Mouse (Mus musculus) hematopoietic stem cell, adult 5-6 weeks (primary cell): ENCODE data around the gene Setd1b. TPM values are rescaled to one million over a fixed set of nuclear protein-coding genes. Genes with fewer than 3 reads are reported as not detected.

Experiments
- ATAC-seq, 2 experiments: fragments of 125-278 bp in 1 of 2; replicated peaks in 1 of 2; 2 replicates each; pipeline ENCODE4 v1.8.0; 2016 to 2017; ENCODE audit warnings: inconsistent platforms in 2 of 2, mild to moderate bottlenecking in 2 of 2, moderate number of reproducible peaks in 2 of 2, low read depth in 1 of 2, moderate TSS enrichment in 1 of 2; ENCODE audit not compliant: low FRiP score in 2 of 2, poor library complexity in 2 of 2, severe bottlenecking in 2 of 2, insufficient read depth in 1 of 2, low TSS enrichment in 1 of 2
- total RNA-seq: library from RNA; stranded (forward); fragments of 172-1452, 232-1000 nt; gene quantifications from 2 replicates; pipeline ENCODE4 v1.2.3, GENCODE M21; 2017

Setd1b gene
- total RNA-seq, 1 experiment from 2014 or later: 2.3 TPM

- ATAC-seq: no peak
These were observed 19.8 kb upstream of the Setd1b start for GRCm38 (mm10) chr5:123122181-123122580.

- ATAC-seq: no peak
These were observed 16.9 kb upstream of the Setd1b start for GRCm38 (mm10) chr5:123125105-123125504.

- peak; percentile 43 to 57 for ATAC-seq
These were observed 16.2 kb upstream of the Setd1b start for GRCm38 (mm10) chr5:123125638-123126406.

DNA sequence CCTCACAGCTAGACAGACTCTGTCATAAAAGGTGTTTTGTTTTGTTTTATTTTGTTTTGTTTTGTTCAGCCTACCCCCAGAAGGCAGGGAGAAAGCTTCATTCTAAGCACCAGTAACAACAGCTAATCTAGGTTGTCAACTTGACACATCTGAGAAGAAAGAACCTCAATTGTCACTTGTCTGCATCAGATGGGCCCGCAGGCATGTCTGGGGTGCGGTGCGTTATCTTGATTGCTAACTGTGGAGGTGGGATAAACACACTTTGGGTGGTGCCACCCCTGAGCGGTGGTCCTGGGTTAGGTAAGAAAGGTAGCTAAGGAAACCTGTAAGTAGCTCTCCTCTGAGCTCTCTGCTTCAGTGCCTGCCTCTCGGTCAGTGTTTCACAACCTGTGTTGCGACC lies 15.0 kb upstream of the Setd1b start:
- ATAC-seq: no peak

- ATAC-seq: peak; percentile 65 to 72
These were observed 13.4 kb upstream of the Setd1b start for GRCm38 (mm10) chr5:123128426-123129169.

DNA sequence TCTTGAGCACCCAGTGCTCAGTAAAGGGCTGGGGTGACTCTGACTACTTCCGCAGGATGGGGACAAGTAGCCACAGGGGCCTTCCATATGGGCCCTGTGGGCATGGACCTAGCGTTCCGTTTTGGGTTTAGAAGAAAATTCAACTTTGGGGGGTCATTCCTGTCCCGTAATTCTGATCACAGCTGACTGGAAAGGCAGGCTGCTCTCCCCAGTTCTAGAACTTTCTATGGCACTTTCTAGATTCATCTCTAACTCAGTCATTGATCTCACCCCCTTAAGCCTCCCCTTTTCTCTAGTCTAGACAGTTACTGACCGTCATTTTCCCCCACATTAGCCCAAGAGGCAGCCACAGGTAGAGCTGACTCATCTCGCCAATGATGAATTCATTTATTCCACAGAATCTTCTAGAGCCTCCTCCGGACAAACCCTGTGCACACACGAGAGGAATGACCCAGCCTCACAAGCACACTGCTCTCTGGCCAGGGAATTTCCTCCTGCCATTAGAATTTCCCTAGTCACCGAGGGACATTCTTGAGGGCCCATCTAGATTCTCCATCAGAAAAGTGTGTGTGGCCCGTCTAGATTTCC lies 12.7 kb upstream of the Setd1b start:
- ATAC-seq: no peak

DNA sequence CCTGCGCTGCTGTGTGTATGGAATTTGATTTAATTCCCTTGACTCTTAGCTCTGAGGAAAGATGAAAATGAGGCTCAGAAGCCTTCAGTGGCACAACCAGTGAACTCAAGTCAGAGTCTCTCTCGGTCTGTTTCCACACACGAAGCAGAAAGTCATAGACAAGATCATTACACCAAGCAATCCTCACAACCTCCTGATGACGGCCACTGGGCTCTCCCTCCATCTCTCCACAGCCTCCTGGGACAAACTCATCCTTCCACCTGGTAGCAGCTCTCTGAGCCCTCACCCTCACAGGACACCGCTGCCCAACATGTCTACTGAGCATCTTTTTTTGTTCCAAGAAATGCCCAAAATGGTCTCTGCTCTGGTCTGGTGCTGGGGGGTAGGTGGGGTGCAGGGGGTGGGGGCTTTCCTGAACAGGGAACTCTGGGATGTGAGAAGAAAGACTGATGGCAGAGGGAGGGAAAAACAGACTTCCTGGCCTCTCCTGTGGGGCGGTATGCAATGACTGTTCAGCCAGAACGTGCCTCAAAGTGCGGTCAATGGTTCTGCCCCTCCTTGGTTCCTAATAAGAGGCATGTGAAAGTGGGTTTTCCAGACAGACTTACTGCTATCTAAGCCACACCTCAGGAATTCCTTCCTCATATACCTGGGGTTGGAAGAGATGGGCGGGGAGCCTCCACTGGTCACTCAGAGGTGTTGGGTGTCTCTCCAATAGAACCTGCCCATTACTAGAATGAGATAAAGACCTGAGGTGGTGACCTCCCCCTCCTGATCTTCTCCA lies 11.8 kb upstream of the Setd1b start:
- ATAC-seq: no peak

DNA sequence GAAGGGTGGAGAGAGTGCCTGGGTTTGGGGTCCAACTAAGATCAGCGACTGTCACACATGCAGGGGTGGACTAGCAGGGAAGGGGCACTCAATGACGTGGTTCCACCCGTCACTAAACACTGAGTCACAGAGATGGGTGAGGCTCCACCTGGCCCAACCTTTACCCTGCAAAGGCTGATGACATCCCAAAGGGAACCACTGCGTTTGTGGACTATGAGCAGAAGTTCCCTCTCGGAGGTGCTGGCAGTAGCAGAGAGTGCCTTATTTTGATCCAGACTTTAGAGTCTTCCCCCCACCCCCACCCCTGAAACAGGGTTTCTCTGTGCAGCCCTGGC lies 11.2 kb upstream of the Setd1b start:
- ATAC-seq: no peak

DNA sequence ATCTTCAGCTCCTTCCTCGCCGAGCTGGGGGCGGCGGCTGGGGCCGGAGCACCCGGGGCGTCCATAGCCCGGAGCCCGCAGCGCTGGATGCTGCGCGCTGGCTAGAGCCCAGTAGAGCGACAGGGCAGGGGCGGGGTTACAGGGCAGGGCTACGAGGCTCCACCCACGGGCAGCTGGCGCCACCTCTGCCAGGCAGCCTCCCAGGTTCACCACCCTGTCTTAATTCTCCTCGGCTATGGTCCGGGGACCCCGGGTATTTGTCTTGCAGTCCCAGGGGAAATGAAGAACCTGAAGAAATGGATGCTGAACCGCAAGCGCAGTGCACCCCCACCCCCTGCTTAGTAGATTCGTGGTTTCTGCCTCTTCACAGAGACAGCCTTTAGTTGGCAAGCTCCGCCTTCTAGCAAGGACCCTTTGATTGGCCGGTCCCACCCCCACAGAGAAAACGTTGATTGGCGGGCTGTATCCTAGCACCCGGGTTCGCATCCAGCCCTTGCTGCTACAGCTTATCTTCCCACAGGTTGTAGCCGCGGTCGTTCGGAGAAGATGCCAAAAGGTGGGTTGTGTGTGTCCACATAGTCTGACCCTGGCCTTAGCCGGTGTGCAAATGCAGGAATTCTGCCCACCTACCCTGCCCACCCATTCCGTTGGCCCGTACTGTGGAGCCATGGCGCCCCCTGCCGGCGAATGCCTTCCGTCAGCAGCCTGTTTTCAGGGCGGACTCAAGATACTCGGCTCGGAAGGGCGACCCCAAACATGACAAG lies 9.5 kb upstream of the Setd1b start, which contains the start of gene Rhof:
Gene Rhof (minus strand): TSS at position 385 of the 764 bp plus-strand sequence.
- ATAC-seq: peak; percentile 44 to 48

DNA sequence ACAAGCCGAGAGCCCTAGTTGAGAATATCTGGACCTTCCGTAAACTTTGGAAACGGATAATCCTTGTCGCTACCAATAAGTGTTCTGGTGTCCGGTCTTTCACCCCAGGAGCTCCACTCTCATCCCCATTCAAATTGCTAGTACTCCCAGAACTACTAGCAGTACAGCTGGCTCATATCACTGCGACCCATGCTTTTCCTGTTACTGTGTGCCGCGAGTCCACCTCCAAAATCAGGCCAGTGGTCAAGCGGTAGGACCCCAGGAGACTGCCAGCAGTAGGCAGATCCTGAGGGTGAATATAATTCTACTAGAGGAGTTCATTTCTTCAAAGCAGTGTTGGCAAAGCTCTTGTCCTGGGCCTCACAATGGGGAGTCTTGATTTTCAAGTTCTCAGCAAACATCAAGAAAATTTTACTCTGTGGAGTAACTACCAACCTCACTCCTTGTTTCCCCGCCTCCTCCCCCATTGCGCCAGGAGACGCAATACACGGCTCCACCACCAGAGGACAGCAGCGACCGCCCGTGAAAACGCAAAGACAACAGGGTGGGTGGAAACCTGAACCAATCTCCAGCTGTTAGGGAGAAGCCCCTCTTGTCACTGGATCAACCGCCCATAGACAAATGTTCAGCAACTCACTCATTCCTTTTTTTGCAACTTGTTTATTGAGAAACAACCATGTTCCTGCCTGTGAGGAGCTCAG lies 8.8 kb upstream of the Setd1b start:
- peak in 1 of 2 experiments; percentile 22; a peak in 1 of 4 replicates for ATAC-seq

- ATAC-seq: no peak
These were observed 8.2 kb upstream of the Setd1b start for GRCm38 (mm10) chr5:123133784-123134143.

DNA sequence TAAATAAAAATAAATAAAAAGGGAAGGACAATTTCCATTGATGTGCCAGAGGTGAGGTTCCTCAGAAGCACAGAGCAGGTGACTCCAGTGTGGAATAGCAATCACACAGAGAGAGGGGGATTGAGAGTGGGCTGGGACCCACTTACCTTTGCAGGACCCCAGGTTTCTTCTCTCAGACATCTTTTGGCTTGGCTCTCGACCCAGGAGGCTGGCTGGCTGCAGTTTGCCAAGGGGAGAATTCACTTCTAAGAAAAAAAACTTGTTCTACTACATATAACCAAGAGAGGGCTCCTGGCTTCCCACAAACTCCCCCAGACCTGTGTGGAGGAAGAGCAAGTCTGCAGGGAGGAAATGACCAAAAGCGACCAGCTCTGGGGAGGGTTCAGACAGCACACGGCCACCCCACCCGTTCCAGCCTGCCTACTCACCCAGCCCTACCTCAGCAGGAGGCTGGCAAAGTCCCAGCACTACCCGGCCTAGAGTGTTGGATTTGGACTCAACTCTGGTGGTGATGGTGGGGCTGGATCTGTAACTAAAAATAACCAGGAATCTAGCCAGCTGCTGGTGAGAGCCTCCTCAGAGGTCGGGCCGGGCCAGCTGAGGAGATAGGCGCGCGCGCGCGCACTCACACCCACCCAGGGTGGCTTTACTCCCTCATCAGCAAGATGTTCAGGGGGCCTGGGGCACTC lies 7.7 kb upstream of the Setd1b start:
- no peak for ATAC-seq

GRCm38 (mm10) chr5:123134875-123135382 lies 7.1 kb upstream of the Setd1b start:
- ATAC-seq: no peak

DNA sequence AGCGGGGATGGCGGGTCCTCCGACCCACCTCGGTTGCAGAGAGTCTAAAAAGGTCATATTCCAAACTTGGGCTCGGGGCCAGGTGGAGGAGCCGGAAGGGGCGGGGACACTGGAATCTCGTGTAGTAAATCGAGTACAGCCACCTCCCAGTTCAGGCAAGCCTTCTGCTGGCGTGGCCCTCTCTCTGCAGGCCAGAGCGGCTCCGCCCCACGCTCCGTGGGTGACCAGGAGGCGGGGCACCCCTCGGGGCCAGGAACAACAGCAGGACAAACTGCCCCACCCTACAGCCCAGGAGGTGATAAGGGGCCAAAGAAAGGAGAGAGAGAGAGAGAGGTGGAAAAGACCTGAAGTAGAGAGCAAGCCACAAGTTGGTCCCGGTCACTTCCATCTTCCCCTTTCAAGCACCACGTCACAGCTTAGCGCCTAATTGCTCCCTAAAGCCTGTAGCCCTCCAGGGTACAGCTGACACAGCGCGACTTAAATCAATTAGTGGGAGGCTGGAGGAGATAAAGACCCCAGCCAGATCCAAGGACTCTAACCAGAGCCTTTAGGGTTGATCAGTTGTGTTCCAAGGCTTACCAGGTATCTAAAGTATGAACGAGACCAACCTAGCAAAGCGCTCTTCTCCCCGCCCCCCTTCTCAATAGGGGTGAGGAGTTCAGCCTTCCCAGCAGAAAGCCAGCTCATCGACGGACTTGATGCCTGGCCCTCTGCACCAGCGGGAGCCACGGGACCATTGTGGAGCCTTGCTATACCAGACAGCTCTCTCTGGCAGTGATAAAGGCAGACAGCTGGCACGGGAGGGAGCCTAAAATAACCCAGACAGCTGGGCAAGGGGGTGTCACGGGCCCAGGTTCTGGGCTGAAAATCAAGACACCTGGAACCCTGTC lies 6.3 kb upstream of the Setd1b start:
- no peak for ATAC-seq
